Mouse (Mus musculus): ENCODE measurements at regions not wholly inside any gene's neighbourhood (a gene's known extent, or its start where the extent isn't known, plus 50 kb on each side); places are given as distances from the start of the nearest gene placed in this dataset.

GRCm38 (mm10) chr1:69450455-69450854, 236.6 kb downstream of the Ikzf2 start:
- H3K4me1 ChIP-seq (ENCODE audit: control insufficient read depth, insufficient read depth, low read length): no peaks in the 10 kb centered on the region
- ATAC-seq (ENCODE audit: insufficient number of reproducible peaks, low FRiP score, low TSS enrichment, low read depth): no peak

GRCm38 (mm10) chr1:69447276-69447675, 239.8 kb downstream of the Ikzf2 start:
- no peaks in the 10 kb centered on the region for H3K4me1 ChIP-seq (ENCODE audit: control insufficient read depth, insufficient read depth, low read length)
- no peak for ATAC-seq (ENCODE audit: insufficient number of reproducible peaks, low FRiP score, low TSS enrichment, low read depth)
- H3K4me3 ChIP-seq (ENCODE audit: low read depth, low read length): no peak overlapping the region
- no peak overlapping the region for H3K4me2 ChIP-seq (ENCODE audit: low read depth, severe bottlenecking)
- no peaks in the 10 kb centered on the region for H3K36me3 ChIP-seq (ENCODE audit: control insufficient read depth, insufficient read depth, low read length)
- H3K9me3 ChIP-seq (ENCODE audit: control insufficient read depth, low read length): no peaks in the 10 kb centered on the region
- H3K27ac ChIP-seq (replicated peaks; ENCODE audit: low read depth, low read length): no peak overlapping the region
- no peaks in the 10 kb centered on the region for H3K27me3 ChIP-seq (ENCODE audit: control insufficient read depth, insufficient read depth, low read length)
- DNase-seq (ENCODE audit: low spot score): no peak
- no peak overlapping the region for H3K9ac ChIP-seq (ENCODE audit: low read length)
- 78% methylated on average over 5 of the region's 5 CpGs for WGBS

More at GRCm38 (mm10) chr1:69450455-69450854, 236.6 kb downstream of the Ikzf2 start:
- Histone ChIP-seq H3K27ac (replicated peaks; ENCODE audit: low read depth, low read length) (no peak overlapping the region), H3K9me3 (ENCODE audit: control insufficient read depth, low read length) (no peaks in the 10 kb centered on the region), H3K36me3 (ENCODE audit: control insufficient read depth, insufficient read depth, low read length) (no peaks in the 10 kb centered on the region), H3K9ac (ENCODE audit: low read length) (no peak overlapping the region), H3K4me2 (ENCODE audit: low read depth, severe bottlenecking) (no peak overlapping the region), H3K4me3 (ENCODE audit: low read depth, low read length) (no peak overlapping the region), H3K27me3 (ENCODE audit: control insufficient read depth, insufficient read depth, low read length) (no peaks in the 10 kb centered on the region)
- WGBS: 61% methylated on average over 2 of the region's 2 CpGs
- no peak for DNase-seq (ENCODE audit: low spot score)

GRCm38 (mm10) chr1:69444722-69445121, 242.3 kb downstream of the Ikzf2 start:
- Histone ChIP-seq H3K9me3 (ENCODE audit: control insufficient read depth, low read length) (no peaks in the 10 kb centered on the region), H3K36me3 (ENCODE audit: control insufficient read depth, insufficient read depth, low read length) (no peaks in the 10 kb centered on the region), H3K4me3 (ENCODE audit: low read depth, low read length) (no peak overlapping the region), H3K27ac (replicated peaks; ENCODE audit: low read depth, low read length) (no peak overlapping the region), H3K9ac (ENCODE audit: low read length) (no peak overlapping the region), H3K27me3 (ENCODE audit: control insufficient read depth, insufficient read depth, low read length) (no peaks in the 10 kb centered on the region), H3K4me2 (ENCODE audit: low read depth, severe bottlenecking) (no peak overlapping the region), H3K4me1 (ENCODE audit: control insufficient read depth, insufficient read depth, low read length) (no peaks in the 10 kb centered on the region)
- 88% methylated on average over 4 of the region's 4 CpGs for WGBS
- no peak for ATAC-seq (ENCODE audit: insufficient number of reproducible peaks, low FRiP score, low TSS enrichment, low read depth)
- DNase-seq (ENCODE audit: low spot score): no peak

- Histone ChIP-seq H3K9ac (ENCODE audit: low read length) (no peak overlapping the region), H3K4me2 (ENCODE audit: low read depth, severe bottlenecking) (no peak overlapping the region), H3K27me3 (ENCODE audit: control insufficient read depth, insufficient read depth, low read length) (no peaks in the 10 kb centered on the region), H3K27ac (replicated peaks; ENCODE audit: low read depth, low read length) (no peak overlapping the region), H3K4me3 (ENCODE audit: low read depth, low read length) (no peak overlapping the region), H3K36me3 (ENCODE audit: control insufficient read depth, insufficient read depth, low read length) (no peaks in the 10 kb centered on the region), H3K9me3 (ENCODE audit: control insufficient read depth, low read length) (no peaks in the 10 kb centered on the region), H3K4me1 (ENCODE audit: control insufficient read depth, insufficient read depth, low read length) (no peaks in the 10 kb centered on the region)
- 60% methylated on average over 7 of the region's 7 CpGs for WGBS
- no peak for ATAC-seq (ENCODE audit: insufficient number of reproducible peaks, low FRiP score, low TSS enrichment, low read depth)
- no peak for DNase-seq (ENCODE audit: low spot score)
Observed at GRCm38 (mm10) chr1:69443466-69443865, 243.6 kb downstream of the Ikzf2 start.

GRCm38 (mm10) chr1:69440564-69441334, 246.3 kb downstream of the Ikzf2 start:
- no peaks in the 10 kb centered on the region for H3K36me3 ChIP-seq (ENCODE audit: control insufficient read depth, insufficient read depth, low read length)
- WGBS: 92% methylated on average over 14 of the region's 14 CpGs

GRCm38 (mm10) chr1:69437042-69437441, 250.0 kb downstream of the Ikzf2 start:
- DNase-seq (ENCODE audit: low spot score) (no peak), ATAC-seq (ENCODE audit: insufficient number of reproducible peaks, low FRiP score, low TSS enrichment, low read depth) (no peak)
- Histone ChIP-seq H3K27me3 (ENCODE audit: control insufficient read depth, insufficient read depth, low read length) (no peaks in the 10 kb centered on the region), H3K27ac (replicated peaks; ENCODE audit: low read depth, low read length) (no peak overlapping the region), H3K4me3 (ENCODE audit: low read depth, low read length) (no peak overlapping the region), H3K9me3 (ENCODE audit: control insufficient read depth, low read length) (no peaks in the 10 kb centered on the region), H3K9ac (ENCODE audit: low read length) (no peak overlapping the region), H3K4me1 (ENCODE audit: control insufficient read depth, insufficient read depth, low read length) (no peaks in the 10 kb centered on the region), H3K4me2 (ENCODE audit: low read depth, severe bottlenecking) (no peak overlapping the region), H3K36me3 (ENCODE audit: control insufficient read depth, insufficient read depth, low read length) (no peaks in the 10 kb centered on the region)
- 93% methylated on average over 8 of the region's 8 CpGs for WGBS

More at GRCm38 (mm10) chr1:69440564-69441334, 246.3 kb downstream of the Ikzf2 start:
- Histone ChIP-seq H3K4me3 (ENCODE audit: low read depth, low read length) (no peak overlapping the region), H3K27me3 (ENCODE audit: control insufficient read depth, insufficient read depth, low read length) (no peaks in the 10 kb centered on the region), H3K27ac (replicated peaks; ENCODE audit: low read depth, low read length) (no peak overlapping the region), H3K9ac (ENCODE audit: low read length) (no peak overlapping the region), H3K9me3 (ENCODE audit: control insufficient read depth, low read length) (no peaks in the 10 kb centered on the region), H3K4me2 (ENCODE audit: low read depth, severe bottlenecking) (no peak overlapping the region), H3K4me1 (ENCODE audit: control insufficient read depth, insufficient read depth, low read length) (no peaks in the 10 kb centered on the region)
- ATAC-seq (ENCODE audit: insufficient number of reproducible peaks, low FRiP score, low TSS enrichment, low read depth): no peak
- no peak for DNase-seq (ENCODE audit: low spot score)

- ATAC-seq (ENCODE audit: insufficient number of reproducible peaks, low FRiP score, low TSS enrichment, low read depth) (no peak), DNase-seq (ENCODE audit: low spot score) (no peak)
- no peaks in the 10 kb centered on the region for H3K27me3 ChIP-seq (ENCODE audit: control insufficient read depth, insufficient read depth, low read length)
- H3K9me3 ChIP-seq (ENCODE audit: control insufficient read depth, low read length): no peaks in the 10 kb centered on the region
- 56% methylated on average over 8 of the region's 8 CpGs for WGBS
- H3K4me3 ChIP-seq (ENCODE audit: low read depth, low read length): no peak overlapping the region
- H3K4me1 ChIP-seq (ENCODE audit: control insufficient read depth, insufficient read depth, low read length): no peaks in the 10 kb centered on the region
- no peak overlapping the region for H3K27ac ChIP-seq (replicated peaks; ENCODE audit: low read depth, low read length)
- no peak overlapping the region for H3K4me2 ChIP-seq (ENCODE audit: low read depth, severe bottlenecking)
- H3K9ac ChIP-seq (ENCODE audit: low read length): no peak overlapping the region
- no peaks in the 10 kb centered on the region for H3K36me3 ChIP-seq (ENCODE audit: control insufficient read depth, insufficient read depth, low read length)
Observed at GRCm38 (mm10) chr1:69433655-69434357, 253.2 kb downstream of the Ikzf2 start.

GRCm38 (mm10) chr1:69430683-69431407, 256.2 kb downstream of the Ikzf2 start:
- H3K9me3 ChIP-seq (ENCODE audit: control insufficient read depth, low read length): no peaks in the 10 kb centered on the region
- WGBS: 60% methylated on average over 8 of the region's 8 CpGs

More at GRCm38 (mm10) chr1:69430683-69431407, 256.2 kb downstream of the Ikzf2 start:
- DNase-seq (ENCODE audit: low spot score): no peak
- Histone ChIP-seq H3K4me3 (ENCODE audit: low read depth, low read length) (no peak overlapping the region), H3K27ac (replicated peaks; ENCODE audit: low read depth, low read length) (no peak overlapping the region), H3K27me3 (ENCODE audit: control insufficient read depth, insufficient read depth, low read length) (no peaks in the 10 kb centered on the region), H3K4me1 (ENCODE audit: control insufficient read depth, insufficient read depth, low read length) (no peaks in the 10 kb centered on the region), H3K9ac (ENCODE audit: low read length) (no peak overlapping the region), H3K36me3 (ENCODE audit: control insufficient read depth, insufficient read depth, low read length) (no peaks in the 10 kb centered on the region), H3K4me2 (ENCODE audit: low read depth, severe bottlenecking) (no peak overlapping the region)
- ATAC-seq (ENCODE audit: insufficient number of reproducible peaks, low FRiP score, low TSS enrichment, low read depth): no peak

Data from limb, embryonic 11.5 days (tissue).